22 mouse cellular contexts compared by ENCODE assay signal in genomic region chr13:95599833-95600359, GRCm38 (mm10). TPM values are rescaled to one million over a fixed set of nuclear protein-coding genes. Genes with fewer than 3 reads are reported as not detected.
DNase-seq lines count a peak whose midpoint lies in the region; TF ChIP-seq lines count a peak whose summit lies in the region.
"Had no signal": no experiment of that assay in that cellular context is flagged by ENCODE, and none has a peak within 500 bp of the region (broad histone marks: within the 10 kb centered on the region; RNA-seq: fewer than 3 reads in every experiment).

No protein-coding gene starts in this region.

- DNase-seq in heart, adult 11 months, result peak; percentile 79
- no peak for DNase-seq in heart, postnatal 14 days
- DNase-seq in ES-CJ7 (ENCODE audit: low read depth, low spot score) (peak; percentile 62), ZHBTc4 (ENCODE audit: low read depth, low spot score) (peak; percentile 74)
- no peak for DNase-seq in kidney, postnatal 10 days
- DNase-seq: adrenal gland, postnatal 14 days; cerebellum, adult 11-12 months; cerebellum, adult 8-10 months; cerebellum, postnatal 10 days; cerebellum, postnatal 36 days; embryo, embryonic 11 days; forebrain, postnatal 0 days; gastrocnemius, adult 2 months; gastrocnemius, postnatal 14 days; heart, postnatal 36 days; kidney, adult 11 months had no signal

- no peak for TF ChIP-seq POLR2A in ES-Bruce4 (IDR thresholded peaks at IDR 0.05; ENCODE audit: insufficient read depth, low read length)

- no peaks in the 10 kb centered on the region for H3K36me3 ChIP-seq in ES-Bruce4 (ENCODE audit: control insufficient read depth, insufficient read depth, low read length, poor library complexity, severe bottlenecking)

- intact Hi-C loops in heart, postnatal 14 days (cut with DNase I), result no loop called here

- no peak for TF ChIP-seq CTCF in ES-Bruce4 (IDR thresholded peaks at IDR 0.05; ENCODE audit: low read depth, low read length)

- H3K9ac ChIP-seq in ES-Bruce4 (ENCODE audit: low read depth, poor library complexity, severe bottlenecking), result no peak overlapping the region
- H3K9ac ChIP-seq: embryonic facial prominence, embryonic 15.5 days; forebrain, postnatal 0 days; hindbrain, embryonic 13.5 days; intestine, embryonic 15.5 days had no signal

- no peak overlapping the region for H3K4me3 ChIP-seq in ES-Bruce4 (ENCODE audit: low read depth, low read length)
- H3K4me3 ChIP-seq: embryonic facial prominence, embryonic 15.5 days; gastrocnemius, adult 2 months; heart, adult 2 months; hindbrain, embryonic 10.5 days; hindbrain, embryonic 13.5 days; intestine, embryonic 15.5 days had no signal

- peaks cover 4% of the 10 kb centered on the region for H3K4me1 ChIP-seq in ES-Bruce4 (ENCODE audit: control insufficient read depth, insufficient read depth, low read length)
- H3K4me1 ChIP-seq: embryonic facial prominence, embryonic 15.5 days; hindbrain, embryonic 13.5 days; intestine, embryonic 15.5 days had no signal

- H3K27me3 ChIP-seq in ES-Bruce4 (ENCODE audit: control insufficient read depth, insufficient read depth, low read length, poor library complexity, severe bottlenecking), result no peaks in the 10 kb centered on the region
- H3K27me3 ChIP-seq: embryonic facial prominence, embryonic 15.5 days; hindbrain, embryonic 13.5 days; intestine, embryonic 15.5 days had no signal

- TF ChIP-seq EP300 in ES-Bruce4 (IDR thresholded peaks at IDR 0.05; ENCODE audit: insufficient read depth, low read depth, low read length), result 0 out of 2 replicates have a peak, but pooled peaks have one; percentile 4

- no peak overlapping the region for H3K27ac ChIP-seq in ES-Bruce4 (ENCODE audit: insufficient read depth, low read length)
- H3K27ac ChIP-seq: embryonic facial prominence, embryonic 15.5 days; gastrocnemius, adult 2 months; heart, adult 2 months; hindbrain, embryonic 10.5 days; hindbrain, embryonic 13.5 days; intestine, embryonic 15.5 days had no signal

- no peaks in the 10 kb centered on the region for H3K9me3 ChIP-seq in ES-Bruce4 (replicated peaks; ENCODE audit: control insufficient read depth, insufficient read depth, low read length, poor library complexity, severe bottlenecking)
- H3K9me3 ChIP-seq: embryonic facial prominence, embryonic 15.5 days; hindbrain, embryonic 10.5 days; hindbrain, embryonic 13.5 days; intestine, embryonic 15.5 days had no signal

RNA-seq across cellular contexts. Expression of gene F2r, which starts 18.4 kb away (rescaled TPM):
- 10 to 100 TPM; 27.9 to 30.4 TPM for total RNA-seq in heart, postnatal 14 days (2021)
- 34.0 and 36.7 TPM in 2 replicates for polyA plus RNA-seq in ES-Bruce4 (2011; ENCODE audit: insufficient read depth, insufficient read length, low read depth, missing spikeins)

Comparison
In these comparisons a context has a peak if more than half of its experiments do, and no peak if none do; other contexts are left out.
1. DNase-seq: peak in heart, adult 11 months (single experiment), ES-CJ7 (single experiment) and ZHBTc4 (single experiment); none in heart, postnatal 14 days (0 of 2) and kidney, postnatal 10 days (single experiment).